9 mouse cellular contexts compared by ENCODE assay signal in the genomic region with DNA sequence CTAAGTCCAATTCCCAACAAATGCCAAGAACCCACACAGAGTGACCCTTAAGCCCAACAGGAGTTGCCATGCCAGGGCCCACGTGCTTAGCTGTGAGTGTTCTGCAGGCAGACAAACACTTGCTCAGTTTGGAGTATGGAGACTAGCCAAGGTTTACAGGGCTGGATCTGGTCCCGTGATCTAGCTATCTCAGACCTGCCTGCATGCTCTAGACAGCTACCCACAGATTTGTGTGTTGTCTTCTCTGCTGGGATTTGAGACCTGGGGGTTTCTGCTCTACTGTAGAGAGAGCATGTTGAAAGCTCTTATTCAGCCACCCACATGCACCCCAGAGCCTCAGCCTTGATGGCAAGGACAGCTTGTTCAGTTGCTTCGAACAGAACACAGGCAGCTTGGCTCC. TPM values are rescaled to one million over a fixed set of nuclear protein-coding genes. Genes with fewer than 3 reads are reported as not detected.
DNase-seq lines count a peak whose midpoint lies in the region; ATAC-seq and TF ChIP-seq lines count a peak whose summit lies in the region.
"Had no signal": no experiment of that assay in that cellular context is flagged by ENCODE, and none has a peak within 500 bp of the region (broad histone marks: within the 10 kb centered on the region; RNA-seq: fewer than 3 reads in every experiment).

No protein-coding gene starts in this region.

- H3K4me2 ChIP-seq in hindbrain, embryonic 11.5 days (replicated peaks; ENCODE audit: low read depth, low read length): no peak overlapping the region
- H3K4me2 ChIP-seq: embryonic facial prominence, embryonic 15.5 days had no signal

- no peaks in the 10 kb centered on the region for H3K9me3 ChIP-seq in hindbrain, embryonic 11.5 days (ENCODE audit: control insufficient read depth, low read length)
- H3K9me3 ChIP-seq: embryonic facial prominence, embryonic 15.5 days had no signal

- H3K36me3 ChIP-seq in testis, adult 2 months (ENCODE audit: control insufficient read depth, insufficient read depth, low read length): no peaks in the 10 kb centered on the region
- no peaks in the 10 kb centered on the region for H3K36me3 ChIP-seq in hindbrain, embryonic 11.5 days (ENCODE audit: control insufficient read depth, insufficient read depth, low read length)
- H3K36me3 ChIP-seq: embryonic facial prominence, embryonic 15.5 days had no signal

- H3K27ac ChIP-seq in testis, adult 2 months (ENCODE audit: control insufficient read depth, insufficient read depth, low read depth, low read length): peak overlapping the region; percentile 23; the same call in 1 of the 2 replicates
- no peak overlapping the region for H3K27ac ChIP-seq in hindbrain, embryonic 11.5 days (ENCODE audit: low read depth, low read length)
- H3K27ac ChIP-seq: embryonic facial prominence, embryonic 15.5 days had no signal

- H3K27me3 ChIP-seq in testis, adult 2 months (ENCODE audit: control insufficient read depth, insufficient read depth, low read length): no peaks in the 10 kb centered on the region
- no peaks in the 10 kb centered on the region for H3K27me3 ChIP-seq in hindbrain, embryonic 11.5 days (ENCODE audit: control insufficient read depth, insufficient read depth, low read length)
- H3K27me3 ChIP-seq: embryonic facial prominence, embryonic 15.5 days had no signal

- no peak overlapping the region for H3K9ac ChIP-seq in hindbrain, embryonic 11.5 days (ENCODE audit: low read depth, low read length)
- H3K9ac ChIP-seq: embryonic facial prominence, embryonic 15.5 days had no signal

- no peak for TF ChIP-seq POLR2A in testis, adult 2 months (IDR thresholded peaks at IDR 0.05; ENCODE audit: control insufficient read depth, low read depth, low read length)

- no peak for TF ChIP-seq CTCF in testis, adult 2 months (IDR thresholded peaks at IDR 0.05; ENCODE audit: control insufficient read depth, insufficient read depth, insufficient replicate concordance, low read depth, low read length)

- H3K4me1 ChIP-seq in testis, adult 2 months (ENCODE audit: control insufficient read depth, insufficient read depth, low read length): no peaks in the 10 kb centered on the region
- no peaks in the 10 kb centered on the region for H3K4me1 ChIP-seq in hindbrain, embryonic 11.5 days (replicated peaks; ENCODE audit: control insufficient read depth, insufficient read depth, low read length)

- WGBS in hindbrain, embryonic 11.5 days: 86% methylated on average over 3 of the region's 3 CpGs

- DNase-seq in gastrocnemius, postnatal 14 days: peak; percentile 43
- no peak for DNase-seq in gastrocnemius, adult 18-20 months (ENCODE audit: low spot score)
- DNase-seq in testis, postnatal 10 days (ENCODE audit: low spot score): no peak
- peak; percentile 76 to 80 for DNase-seq in layer of hippocampus, postnatal 36 days
- DNase-seq in urinary bladder, postnatal 14 days (ENCODE audit: low spot score): no peak
- DNase-seq in hindbrain, embryonic 11.5 days (ENCODE audit: low spot score): no peak

- no peak overlapping the region for H3K4me3 ChIP-seq in testis, adult 2 months (ENCODE audit: control insufficient read depth, low read depth, low read length)
- H3K4me3 ChIP-seq in hindbrain, embryonic 11.5 days (ENCODE audit: low read depth, low read length): no peak overlapping the region
- H3K4me3 ChIP-seq: embryonic facial prominence, embryonic 15.5 days had no signal

- no peak for ATAC-seq in hindbrain, embryonic 11.5 days (ENCODE audit: low FRiP score)
- ATAC-seq in granulocyte monocyte progenitor cell, adult 5-6 weeks (replicated peaks; ENCODE audit: poor library complexity, severe bottlenecking): no peak

- intact Hi-C loops in gastrocnemius, postnatal 14 days (cut with DNase I; ENCODE audit: low total_unique reads): no loop called here

RNA-seq across cellular contexts. Expression of a gene that starts 45.3 kb away (rescaled TPM):
- total RNA-seq in gastrocnemius, postnatal 14 days (2021): 10 to 100 TPM; 59.5 to 96.2 TPM
- total RNA-seq in gastrocnemius, adult 18-20 months (2021): 10 to 100 TPM; 43.6 to 79.2 TPM
- 21.3 and 23.4 TPM in 2 replicates for polyA plus RNA-seq in testis, adult 2 months (2012; rRNA removed)
- total RNA-seq in layer of hippocampus, postnatal 36 days (2021): 100 to 1,000 TPM; 354 to 385 TPM
- 64.4 and 65.9 TPM in 2 replicates for polyA plus RNA-seq in hindbrain, embryonic 11.5 days (2014; fragmentation: Nextera tagmentation; extraction: Ambion mirVana)
- 75.2 and 78.3 TPM in 2 replicates for total RNA-seq in granulocyte monocyte progenitor cell, adult 5-6 weeks (2014; fragmentation: Nextera tagmentation)
- total RNA-seq in granulocyte monocyte progenitor cell, adult 5-6 weeks (2017): 64.8 and 67.6 TPM in 2 replicates

Comparison
In these comparisons a context has a peak if more than half of its experiments do, and no peak if none do; other contexts are left out.
1. DNase-seq: peak in gastrocnemius, postnatal 14 days (single experiment) and layer of hippocampus, postnatal 36 days (2 of 2); none in gastrocnemius, adult 18-20 months (single experiment), testis, postnatal 10 days (single experiment), urinary bladder, postnatal 14 days (single experiment) and hindbrain, embryonic 11.5 days (single experiment).